Mouse (Mus musculus): Measurements from ENCODE around the gene Cubn.

- TF ChIP-seq RAD21 (IDR thresholded peaks at IDR 0.05; ENCODE audit: low read depth, low read length) (no peak), POLR2A (IDR thresholded peaks at IDR 0.05; ENCODE audit: control insufficient read depth in 1 of 2, insufficient read depth in 1 of 2, low read depth in 1 of 2, low read length in 2 of 2, poor library complexity in 1 of 2) (no peak), CHD1 (IDR thresholded peaks at IDR 0.05; ENCODE audit: low read depth, low read length) (no peak), CTCF (IDR thresholded peaks at IDR 0.05 in 2 of 3, conservative IDR thresholded peaks at IDR 0.05 in 1 of 3; ENCODE audit: control insufficient read depth in 1 of 3, insufficient read depth in 1 of 3, low read depth in 2 of 3, low read length in 3 of 3, poor library complexity in 1 of 3, severe bottlenecking in 1 of 3) (no peak), USF1 (IDR thresholded peaks at IDR 0.05; ENCODE audit: low read depth, low read length) (no peak), E2F4 (IDR thresholded peaks at IDR 0.05; ENCODE audit: borderline replicate concordance, low read depth, low read length) (no peak), TAL1 (IDR thresholded peaks at IDR 0.05; ENCODE audit: low read length) (no peak), ETS1 (IDR thresholded peaks at IDR 0.05; ENCODE audit: low read depth, low read length) (no peak), ZMIZ1 (IDR thresholded peaks at IDR 0.05; ENCODE audit: low read depth, low read length) (no peak)
Measured at GRCm38 (mm10) chr2:13352775-13353174, 138.8 kb downstream of the Cubn start.
